Mouse (Mus musculus): ENCODE results near the gene Prelp. TPM values are rescaled to one million over a fixed set of nuclear protein-coding genes. Genes with fewer than 3 reads are reported as not detected.

Gene Prelp
- polyA plus RNA-seq, 1 experiment from 2014 or later = 3.3 TPM

DNA sequence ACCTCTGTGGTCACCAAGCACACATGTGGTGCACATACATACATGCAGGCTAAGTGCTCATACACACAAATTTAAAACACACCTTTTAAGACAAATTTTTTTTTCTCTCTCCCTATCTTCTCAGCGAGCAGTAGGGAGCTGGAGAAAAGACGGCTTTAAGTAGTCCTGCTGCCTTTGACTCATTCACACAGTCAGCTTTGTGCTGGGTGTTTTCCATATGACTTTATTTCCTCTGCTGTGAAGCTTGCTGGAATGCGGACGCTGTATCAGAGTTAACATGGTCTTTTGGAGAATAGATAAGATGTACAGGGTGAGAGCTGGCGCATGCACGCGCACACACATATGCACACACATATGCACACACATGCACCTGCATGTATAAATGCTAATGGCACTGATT, 11.1 kb downstream of the Prelp start:
- Histone ChIP-seq H3K4me1 (replicated peaks; ENCODE audit: control insufficient read depth, insufficient read depth, low read length) (0 out of 2 replicates have a peak, but pooled peaks cover 6% of the 10 kb centered on the region), H3K9ac (ENCODE audit: low read depth, low read length) (no peak overlapping the region), H3K27me3 (replicated peaks; ENCODE audit: control insufficient read depth, insufficient read depth, low read length) (peaks cover 11% of the 10 kb centered on the region), H3K9me3 (ENCODE audit: control insufficient read depth) (no peaks in the 10 kb centered on the region), H3K36me3 (ENCODE audit: control insufficient read depth, insufficient read depth) (no peaks in the 10 kb centered on the region), H3K27ac (ENCODE audit: low read depth, low read length) (no peak overlapping the region), H3K4me2 (replicated peaks; ENCODE audit: low read depth) (no peak overlapping the region), H3K4me3 (ENCODE audit: low read depth, low read length) (no peak overlapping the region)
- TF ChIP-seq CTCF (IDR thresholded peaks at IDR 0.05; ENCODE audit: low read depth) = no peak
- no peak for ATAC-seq
- WGBS = 89% methylated on average over 7 of the region's 7 CpGs

DNA sequence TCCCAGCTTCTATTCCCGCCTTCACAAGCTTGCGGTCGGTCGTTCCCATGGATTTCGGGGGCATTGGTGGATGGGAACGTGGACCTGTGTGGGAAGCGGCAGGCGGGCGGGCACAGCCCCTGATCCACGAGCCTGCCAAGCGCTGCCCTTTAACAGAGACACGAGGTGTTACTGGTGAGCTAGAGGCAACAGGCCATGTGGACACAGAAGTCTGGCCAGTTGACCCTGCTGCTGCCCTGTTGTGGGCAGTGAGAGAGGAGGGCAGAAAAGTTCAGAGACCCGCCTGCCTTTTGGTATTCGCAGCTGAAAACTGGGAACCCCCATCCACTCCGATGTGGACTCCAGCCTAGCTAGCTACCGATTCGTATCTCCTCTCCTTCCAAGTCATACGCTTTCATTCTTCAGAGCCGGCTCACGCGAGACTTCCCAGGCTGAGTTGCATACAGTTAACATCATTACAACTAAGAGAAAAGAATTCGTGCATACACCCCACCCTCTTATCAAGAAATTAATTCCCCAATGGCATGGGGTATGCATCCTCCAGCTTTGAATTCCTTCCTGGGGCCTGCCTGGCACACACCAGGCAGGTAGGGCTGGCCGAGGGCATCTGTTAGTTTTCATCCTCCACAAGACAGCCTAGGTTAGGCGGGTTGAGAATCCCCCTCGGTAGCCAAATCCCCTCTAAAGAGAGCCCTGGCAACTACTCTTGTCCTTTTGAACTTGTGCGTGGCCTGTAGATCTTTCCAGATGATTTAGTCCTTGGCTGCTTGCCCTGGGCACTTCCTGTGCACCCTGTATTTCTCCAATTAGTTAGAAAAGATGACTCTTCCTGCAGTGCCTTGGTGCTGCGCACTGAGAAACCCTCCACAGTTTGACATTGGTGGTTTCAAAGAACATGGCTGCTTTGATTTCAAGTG, 12.3 kb downstream of the Prelp start:
- H3K27ac ChIP-seq (ENCODE audit: low read depth, low read length) = no peak overlapping the region
- H3K4me2 ChIP-seq (replicated peaks; ENCODE audit: low read depth) = peak overlapping the region; percentile 63
- H3K9ac ChIP-seq (ENCODE audit: low read depth, low read length) = 0 out of 2 replicates have a peak overlapping the region, but pooled peaks have one; percentile 0
- no peak; the same call in 1 of the 2 replicates for ATAC-seq
- WGBS = 13% methylated on average over 27 of the region's 27 CpGs
- no peaks in the 10 kb centered on the region for H3K36me3 ChIP-seq (ENCODE audit: control insufficient read depth, insufficient read depth)
- peaks cover 11% of the 10 kb centered on the region for H3K27me3 ChIP-seq (replicated peaks; ENCODE audit: control insufficient read depth, insufficient read depth, low read length)
- no peak for TF ChIP-seq CTCF (IDR thresholded peaks at IDR 0.05; ENCODE audit: low read depth)
- no peaks in the 10 kb centered on the region for H3K9me3 ChIP-seq (ENCODE audit: control insufficient read depth)
- 0 out of 2 replicates have a peak, but pooled peaks cover 6% of the 10 kb centered on the region for H3K4me1 ChIP-seq (replicated peaks; ENCODE audit: control insufficient read depth, insufficient read depth, low read length)
- H3K4me3 ChIP-seq (ENCODE audit: low read depth, low read length) = peak overlapping the region; percentile 29

- peak; percentile 39; the same call in 1 of the 2 replicates for ATAC-seq
- Histone ChIP-seq H3K27me3 (replicated peaks; ENCODE audit: control insufficient read depth, insufficient read depth, low read length) (peaks cover 11% of the 10 kb centered on the region), H3K4me1 (replicated peaks; ENCODE audit: control insufficient read depth, insufficient read depth, low read length) (0 out of 2 replicates have a peak, but pooled peaks cover 6% of the 10 kb centered on the region), H3K36me3 (ENCODE audit: control insufficient read depth, insufficient read depth) (no peaks in the 10 kb centered on the region), H3K4me2 (replicated peaks; ENCODE audit: low read depth) (peak within 1 kb of the TSS; percentile 63), H3K27ac (ENCODE audit: low read depth, low read length) (no peak within 1 kb of the TSS), H3K9me3 (ENCODE audit: control insufficient read depth) (no peaks in the 10 kb centered on the region), H3K4me3 (ENCODE audit: low read depth, low read length) (peak within 1 kb of the TSS; percentile 29), H3K9ac (ENCODE audit: low read depth, low read length) (0 out of 2 replicates have a peak within 1 kb of the TSS, but pooled peaks have one; percentile 0)
- 7% methylated on average over 30 of the region's 30 CpGs for WGBS
- TF ChIP-seq CTCF (IDR thresholded peaks at IDR 0.05; ENCODE audit: low read depth) = no peak
These were observed 13.1 kb downstream of the Prelp start, which contains the start of gene Optc for GRCm38 (mm10) chr1:133907949-133908658. Optc (minus strand) TSS chr1:133907999.

GRCm38 (mm10) chr1:133906420-133906819, 14.8 kb downstream of the Prelp start:
- H3K4me2 ChIP-seq (replicated peaks; ENCODE audit: low read depth) = no peak overlapping the region
- H3K9ac ChIP-seq (ENCODE audit: low read depth, low read length) = no peak overlapping the region
- 52% methylated on average over 12 of the region's 12 CpGs for WGBS
- H3K36me3 ChIP-seq (ENCODE audit: control insufficient read depth, insufficient read depth) = no peaks in the 10 kb centered on the region
- TF ChIP-seq CTCF (IDR thresholded peaks at IDR 0.05; ENCODE audit: low read depth) = no peak
- no peaks in the 10 kb centered on the region for H3K9me3 ChIP-seq (ENCODE audit: control insufficient read depth)
- no peak overlapping the region for H3K27ac ChIP-seq (ENCODE audit: low read depth, low read length)
- no peak for ATAC-seq
- peaks cover 11% of the 10 kb centered on the region for H3K27me3 ChIP-seq (replicated peaks; ENCODE audit: control insufficient read depth, insufficient read depth, low read length)
- H3K4me3 ChIP-seq (ENCODE audit: low read depth, low read length) = no peak overlapping the region
- 0 out of 2 replicates have a peak, but pooled peaks cover 6% of the 10 kb centered on the region for H3K4me1 ChIP-seq (replicated peaks; ENCODE audit: control insufficient read depth, insufficient read depth, low read length)

DNA sequence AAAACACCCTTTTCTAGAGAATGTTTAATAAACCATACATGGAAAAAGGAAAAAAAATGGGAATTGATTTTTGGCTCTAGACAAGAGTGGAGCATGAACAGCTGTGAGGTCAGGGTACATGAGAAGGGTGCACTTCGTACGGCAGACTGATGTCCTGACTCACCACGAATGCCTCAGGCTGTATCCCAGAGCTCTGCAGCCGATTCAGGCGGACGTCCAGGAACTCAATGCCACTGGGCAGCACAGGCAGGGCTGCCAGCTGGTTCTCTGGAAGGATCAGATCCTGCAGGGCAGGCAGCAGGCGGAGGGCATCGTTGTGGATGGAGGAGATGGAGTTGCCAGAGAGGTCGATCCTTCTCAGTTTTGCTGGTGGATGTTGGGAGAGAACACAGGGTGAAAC, 20.4 kb downstream of the Prelp start:
- H3K27ac ChIP-seq (ENCODE audit: low read depth, low read length) = no peak overlapping the region
- no peaks in the 10 kb centered on the region for H3K9me3 ChIP-seq (ENCODE audit: control insufficient read depth)
- no peak overlapping the region for H3K9ac ChIP-seq (ENCODE audit: low read depth, low read length)
- WGBS = 78% methylated on average over 9 of the region's 9 CpGs
- TF ChIP-seq CTCF (IDR thresholded peaks at IDR 0.05; ENCODE audit: low read depth) = no peak
- H3K36me3 ChIP-seq (ENCODE audit: control insufficient read depth, insufficient read depth) = no peaks in the 10 kb centered on the region
- ATAC-seq = no peak
- no peaks in the 10 kb centered on the region for H3K27me3 ChIP-seq (replicated peaks; ENCODE audit: control insufficient read depth, insufficient read depth, low read length)
- H3K4me1 ChIP-seq (replicated peaks; ENCODE audit: control insufficient read depth, insufficient read depth, low read length) = no peaks in the 10 kb centered on the region
- no peak overlapping the region for H3K4me3 ChIP-seq (ENCODE audit: low read depth, low read length)
- H3K4me2 ChIP-seq (replicated peaks; ENCODE audit: low read depth) = no peak overlapping the region

GRCm38 (mm10) chr1:133899043-133899542, 22.1 kb downstream of the Prelp start:
- Histone ChIP-seq H3K9ac (ENCODE audit: low read depth, low read length) (no peak overlapping the region), H3K27me3 (replicated peaks; ENCODE audit: control insufficient read depth, insufficient read depth, low read length) (no peaks in the 10 kb centered on the region), H3K4me1 (replicated peaks; ENCODE audit: control insufficient read depth, insufficient read depth, low read length) (no peaks in the 10 kb centered on the region), H3K4me2 (replicated peaks; ENCODE audit: low read depth) (no peak overlapping the region), H3K4me3 (ENCODE audit: low read depth, low read length) (no peak overlapping the region), H3K27ac (ENCODE audit: low read depth, low read length) (peak overlapping the region; percentile 41; the same call in 1 of the 2 replicates), H3K9me3 (ENCODE audit: control insufficient read depth) (no peaks in the 10 kb centered on the region), H3K36me3 (ENCODE audit: control insufficient read depth, insufficient read depth) (no peaks in the 10 kb centered on the region)
- no peak for TF ChIP-seq CTCF (IDR thresholded peaks at IDR 0.05; ENCODE audit: low read depth)
- ATAC-seq = no peak
- 53% methylated on average over 9 of the region's 9 CpGs for WGBS

All from intestine, postnatal 0 days (tissue).